Mouse (Mus musculus): ENCODE results near the gene Vmn2r83. TPM values are rescaled to one million over a fixed set of nuclear protein-coding genes. Genes with fewer than 3 reads are reported as not detected.

The Vmn2r83 gene
- polyA plus RNA-seq, 1 experiment from 2014 or later, result not detected

- no peak overlapping the region for H3K9ac ChIP-seq (replicated peaks)
- no peaks in the 10 kb centered on the region for H3K27me3 ChIP-seq
- H3K27ac ChIP-seq, result no peak overlapping the region
- no peak for ATAC-seq (ENCODE audit: insufficient number of reproducible peaks, insufficient read depth, low FRiP score, low TSS enrichment, low read depth)
- 64% methylated on average over 3 of the region's 3 CpGs for WGBS
- H3K4me3 ChIP-seq (replicated peaks), result no peak overlapping the region
- H3K9me3 ChIP-seq, result no peaks in the 10 kb centered on the region
- H3K4me2 ChIP-seq, result no peak overlapping the region
- H3K4me1 ChIP-seq (replicated peaks), result peaks cover 5% of the 10 kb centered on the region; the same call in 1 of the 2 replicates
- H3K36me3 ChIP-seq, result peaks cover 29% of the 10 kb centered on the region
Measured at GRCm38 (mm10) chr10:79528081-79528480, 59.5 kb downstream of the Vmn2r83 start.

- peaks cover 29% of the 10 kb centered on the region for H3K36me3 ChIP-seq
- H3K4me1 ChIP-seq (replicated peaks), result peaks cover 5% of the 10 kb centered on the region; the same call in 1 of the 2 replicates
- H3K9ac ChIP-seq (replicated peaks), result no peak overlapping the region
- H3K4me2 ChIP-seq, result no peak overlapping the region
- ATAC-seq (ENCODE audit: insufficient number of reproducible peaks, insufficient read depth, low FRiP score, low TSS enrichment, low read depth), result no peak
- no peak overlapping the region for H3K27ac ChIP-seq
- H3K27me3 ChIP-seq, result peaks cover 9% of the 10 kb centered on the region; the same call in 1 of the 2 replicates
- WGBS, result 75% methylated on average over 8 of the region's 8 CpGs
- H3K9me3 ChIP-seq, result no peaks in the 10 kb centered on the region
- H3K4me3 ChIP-seq (replicated peaks), result no peak overlapping the region
Measured at GRCm38 (mm10) chr10:79530241-79530640, 61.7 kb downstream of the Vmn2r83 start.

- no peak overlapping the region for H3K27ac ChIP-seq
- peaks cover 24% of the 10 kb centered on the region for H3K36me3 ChIP-seq
- H3K4me1 ChIP-seq (replicated peaks), result peaks cover 5% of the 10 kb centered on the region; the same call in 1 of the 2 replicates
- no peak for ATAC-seq (ENCODE audit: insufficient number of reproducible peaks, insufficient read depth, low FRiP score, low TSS enrichment, low read depth)
- H3K4me3 ChIP-seq (replicated peaks), result no peak overlapping the region
- no peaks in the 10 kb centered on the region for H3K9me3 ChIP-seq
- WGBS, result 95% methylated on average over 13 of the region's 13 CpGs
- H3K4me2 ChIP-seq, result no peak overlapping the region
- H3K9ac ChIP-seq (replicated peaks), result no peak overlapping the region
- peaks cover 9% of the 10 kb centered on the region; the same call in 1 of the 2 replicates for H3K27me3 ChIP-seq
Measured at GRCm38 (mm10) chr10:79530721-79531120, 62.2 kb downstream of the Vmn2r83 start.

- WGBS, result 86% methylated on average over 3 of the region's 3 CpGs
- H3K9me3 ChIP-seq, result no peaks in the 10 kb centered on the region
- ATAC-seq (ENCODE audit: insufficient number of reproducible peaks, insufficient read depth, low FRiP score, low TSS enrichment, low read depth), result no peak
- H3K36me3 ChIP-seq, result peaks cover 15% of the 10 kb centered on the region
- no peak overlapping the region for H3K27ac ChIP-seq
- peaks cover 5% of the 10 kb centered on the region; the same call in 1 of the 2 replicates for H3K4me1 ChIP-seq (replicated peaks)
- peaks cover 9% of the 10 kb centered on the region; the same call in 1 of the 2 replicates for H3K27me3 ChIP-seq
- H3K4me2 ChIP-seq, result no peak overlapping the region
- no peak overlapping the region for H3K9ac ChIP-seq (replicated peaks)
- H3K4me3 ChIP-seq (replicated peaks), result no peak overlapping the region
Measured at GRCm38 (mm10) chr10:79531593-79531992, 63.1 kb downstream of the Vmn2r83 start.

- no peak for ATAC-seq (ENCODE audit: insufficient number of reproducible peaks, insufficient read depth, low FRiP score, low TSS enrichment, low read depth)
- WGBS, result 28% methylated on average over 3 of the region's 3 CpGs
- H3K4me2 ChIP-seq, result peak overlapping the region; percentile 88
- H3K27ac ChIP-seq, result no peak overlapping the region
- peaks cover 9% of the 10 kb centered on the region; the same call in 1 of the 2 replicates for H3K27me3 ChIP-seq
- peaks cover 13% of the 10 kb centered on the region; the same call in 1 of the 2 replicates for H3K36me3 ChIP-seq
- H3K4me3 ChIP-seq (replicated peaks), result peak overlapping the region; percentile 66
- peaks cover 5% of the 10 kb centered on the region; the same call in 1 of the 2 replicates for H3K4me1 ChIP-seq (replicated peaks)
- no peaks in the 10 kb centered on the region for H3K9me3 ChIP-seq
- H3K9ac ChIP-seq (replicated peaks), result peak overlapping the region; percentile 70; the same call in 1 of the 2 replicates
Measured at GRCm38 (mm10) chr10:79532678-79533077, 64.1 kb downstream of the Vmn2r83 start.

GRCm38 (mm10) chr10:79533126-79533911 lies 64.8 kb downstream of the Vmn2r83 start, which contains the start of gene Plpp2:
Gene Plpp2, minus strand, starts transcription at chr10:79533796.
- peaks cover 5% of the 10 kb centered on the region; the same call in 1 of the 2 replicates for H3K4me1 ChIP-seq (replicated peaks)
- peaks cover 20% of the 10 kb centered on the region for H3K36me3 ChIP-seq
- peak within 1 kb of the TSS; percentile 66 for H3K4me3 ChIP-seq (replicated peaks)
- H3K27ac ChIP-seq, result no peak within 1 kb of the TSS
- H3K9ac ChIP-seq (replicated peaks), result peak within 1 kb of the TSS; percentile 70
- 1% methylated on average over 52 of the region's 52 CpGs for WGBS
- peaks cover 9% of the 10 kb centered on the region; the same call in 1 of the 2 replicates for H3K27me3 ChIP-seq
- H3K9me3 ChIP-seq, result no peaks in the 10 kb centered on the region
- peak within 1 kb of the TSS; percentile 88 for H3K4me2 ChIP-seq
- peak; percentile 63 for ATAC-seq (ENCODE audit: insufficient number of reproducible peaks, insufficient read depth, low FRiP score, low TSS enrichment, low read depth)

GRCm38 (mm10) chr10:79534426-79534825 lies 65.9 kb downstream of the Vmn2r83 start:
- Histone ChIP-seq H3K27ac (no peak overlapping the region), H3K4me2 (no peak overlapping the region), H3K9ac (replicated peaks) (no peak overlapping the region), H3K4me1 (replicated peaks) (peaks cover 5% of the 10 kb centered on the region; the same call in 1 of the 2 replicates), H3K4me3 (replicated peaks) (no peak overlapping the region), H3K9me3 (no peaks in the 10 kb centered on the region), H3K27me3 (peaks cover 9% of the 10 kb centered on the region; the same call in 1 of the 2 replicates), H3K36me3 (peaks cover 28% of the 10 kb centered on the region)
- WGBS, result 89% methylated on average over 2 of the region's 2 CpGs
- ATAC-seq (ENCODE audit: insufficient number of reproducible peaks, insufficient read depth, low FRiP score, low TSS enrichment, low read depth), result no peak

- Histone ChIP-seq H3K36me3 (peaks cover 31% of the 10 kb centered on the region), H3K4me3 (replicated peaks) (no peak overlapping the region), H3K4me1 (replicated peaks) (peaks cover 5% of the 10 kb centered on the region; the same call in 1 of the 2 replicates), H3K9ac (replicated peaks) (no peak overlapping the region), H3K27ac (no peak overlapping the region), H3K9me3 (no peaks in the 10 kb centered on the region), H3K4me2 (no peak overlapping the region), H3K27me3 (peaks cover 9% of the 10 kb centered on the region; the same call in 1 of the 2 replicates)
- WGBS, result 68% methylated on average over 1 of the region's 1 CpGs
- no peak for ATAC-seq (ENCODE audit: insufficient number of reproducible peaks, insufficient read depth, low FRiP score, low TSS enrichment, low read depth)
Measured at GRCm38 (mm10) chr10:79535431-79535830, 66.9 kb downstream of the Vmn2r83 start.

DNA sequence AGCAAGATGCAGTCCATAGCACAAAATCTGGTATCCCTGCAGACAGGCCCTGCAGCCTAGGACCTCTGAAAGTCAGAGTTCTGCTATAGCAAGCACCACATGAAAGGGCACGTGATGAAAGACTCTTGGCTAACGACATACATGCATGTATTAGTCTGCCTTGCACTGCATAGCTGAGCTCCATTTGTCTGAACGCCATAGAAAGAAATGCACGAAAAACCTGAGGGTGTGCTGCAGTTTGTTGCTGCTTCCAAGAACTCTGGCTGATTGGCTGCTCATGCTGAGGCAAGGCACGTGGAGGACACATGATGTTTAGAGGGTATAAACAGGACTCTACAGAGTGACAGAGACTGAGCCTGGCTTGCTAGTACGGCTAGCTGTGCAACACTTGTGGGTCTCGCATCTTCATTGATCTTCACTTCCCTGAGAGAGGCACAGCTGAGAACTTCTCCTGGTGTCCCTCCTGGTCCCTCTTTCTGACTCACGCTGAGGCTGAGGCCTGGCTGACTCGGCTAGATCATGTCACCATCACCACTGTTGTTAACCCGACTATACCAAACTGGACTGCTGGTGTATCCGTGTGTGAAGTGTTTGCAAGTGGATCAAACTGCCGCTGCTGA lies 68.0 kb downstream of the Vmn2r83 start:
- ATAC-seq (ENCODE audit: insufficient number of reproducible peaks, insufficient read depth, low FRiP score, low TSS enrichment, low read depth), result no peak
- WGBS, result 76% methylated on average over 12 of the region's 12 CpGs
- Histone ChIP-seq H3K27ac (no peak overlapping the region), H3K4me3 (replicated peaks) (no peak overlapping the region), H3K9ac (replicated peaks) (no peak overlapping the region), H3K4me1 (replicated peaks) (peaks cover 5% of the 10 kb centered on the region; the same call in 1 of the 2 replicates), H3K36me3 (peaks cover 42% of the 10 kb centered on the region), H3K4me2 (no peak overlapping the region), H3K9me3 (no peaks in the 10 kb centered on the region), H3K27me3 (peaks cover 9% of the 10 kb centered on the region; the same call in 1 of the 2 replicates)

GRCm38 (mm10) chr10:79537271-79537670 lies 68.7 kb downstream of the Vmn2r83 start:
- Histone ChIP-seq H3K4me3 (replicated peaks) (no peak overlapping the region), H3K9me3 (no peaks in the 10 kb centered on the region), H3K27ac (no peak overlapping the region), H3K27me3 (peaks cover 9% of the 10 kb centered on the region; the same call in 1 of the 2 replicates), H3K4me2 (no peak overlapping the region), H3K36me3 (peaks cover 49% of the 10 kb centered on the region), H3K4me1 (replicated peaks) (peaks cover 5% of the 10 kb centered on the region; the same call in 1 of the 2 replicates), H3K9ac (replicated peaks) (no peak overlapping the region)
- WGBS, result 89% methylated on average over 7 of the region's 7 CpGs
- no peak for ATAC-seq (ENCODE audit: insufficient number of reproducible peaks, insufficient read depth, low FRiP score, low TSS enrichment, low read depth)

DNA sequence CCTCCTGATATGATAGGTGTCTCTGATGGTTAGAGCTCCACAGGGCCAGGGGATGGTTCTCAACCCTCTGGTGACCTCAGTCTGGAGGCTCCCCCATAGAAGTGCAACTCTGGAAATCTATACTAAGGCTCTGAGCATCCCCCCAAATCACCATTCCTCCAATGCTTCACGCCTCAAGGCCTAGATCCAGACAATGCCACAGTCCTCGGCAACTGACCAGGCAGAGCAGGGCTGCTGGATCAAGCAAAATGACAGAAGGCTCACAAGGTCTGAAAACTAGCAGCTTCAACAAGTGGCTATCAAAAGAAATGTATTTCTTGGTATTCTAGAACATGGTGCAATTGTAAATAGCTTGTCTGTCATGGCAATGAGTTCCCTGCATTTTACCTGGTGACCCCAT lies 69.2 kb downstream of the Vmn2r83 start:
- Histone ChIP-seq H3K9me3 (no peaks in the 10 kb centered on the region), H3K4me2 (no peak overlapping the region), H3K36me3 (peaks cover 55% of the 10 kb centered on the region), H3K4me1 (replicated peaks) (peaks cover 2% of the 10 kb centered on the region; the same call in 1 of the 2 replicates), H3K27ac (no peak overlapping the region), H3K27me3 (peaks cover 9% of the 10 kb centered on the region; the same call in 1 of the 2 replicates), H3K4me3 (replicated peaks) (no peak overlapping the region), H3K9ac (replicated peaks) (no peak overlapping the region)
- no peak for ATAC-seq (ENCODE audit: insufficient number of reproducible peaks, insufficient read depth, low FRiP score, low TSS enrichment, low read depth)
- WGBS, result 83% methylated on average over 2 of the region's 2 CpGs
